Mouse (Mus musculus) CH12.LX (cell line): ENCODE measurements around the gene Rpl36-ps4.

ENCODE experiments used
- CHD1 ChIP-seq: IDR thresholded peaks from 2 replicates; pipeline ENCODE4 v1.6.1; 2012; ENCODE audit warnings: low read depth, low read length, improper control_type of control experiment, inconsistent platforms
- CTCF ChIP-seq, 2 experiments: IDR thresholded peaks in 1 of 2; conservative IDR thresholded peaks in 1 of 2; 2 replicates each; pipeline ENCODE4 v1.5.1; 2011 to 2012; ENCODE audit warnings: low read depth in 2 of 2, low read length in 2 of 2, improper control_type of control experiment in 1 of 2, inconsistent platforms in 1 of 2, mild to moderate bottlenecking in 1 of 2, moderate library complexity in 1 of 2
- EP300 ChIP-seq: IDR thresholded peaks from 2 replicates; pipeline ENCODE4 v1.6.1; 2011; ENCODE audit warnings: low read length, improper control_type of control experiment
- HCFC1 ChIP-seq: IDR thresholded peaks from 2 replicates; pipeline ENCODE4 v1.6.1; 2012; ENCODE audit warnings: low read depth, mild to moderate bottlenecking, inconsistent platforms, low read length, improper control_type of control experiment
- JUND ChIP-seq: conservative IDR thresholded peaks from 2 replicates; pipeline ENCODE4 v1.6.1; 2011; ENCODE audit warnings: low read depth, low read length, improper control_type of control experiment
- MXI1 ChIP-seq: IDR thresholded peaks from 2 replicates; pipeline ENCODE4 v1.6.1; 2011; ENCODE audit warnings: mild to moderate bottlenecking, low read depth, low read length, improper control_type of control experiment
- POLR2A ChIP-seq: IDR thresholded peaks from 2 replicates; pipeline ENCODE4 v1.6.1; 2011; ENCODE audit warnings: low read depth, mild to moderate bottlenecking, improper control_type of control experiment, low read length
- RAD21 ChIP-seq: IDR thresholded peaks from 2 replicates; pipeline ENCODE4 v1.6.1; 2011; ENCODE audit warnings: low read depth, mild to moderate bottlenecking, low read length, improper control_type of control experiment, moderate library complexity
- RCOR1 ChIP-seq: conservative IDR thresholded peaks from 2 replicates; pipeline ENCODE4 v1.6.1; 2012; ENCODE audit warnings: low read depth, mild to moderate bottlenecking, inconsistent platforms, low read length, improper control_type of control experiment
- USF1 ChIP-seq: IDR thresholded peaks from 2 replicates; pipeline ENCODE4 v1.6.1; 2014; ENCODE audit warnings: low read depth, mild to moderate bottlenecking, inconsistent platforms, low read length, improper control_type of control experiment
- ZKSCAN1 ChIP-seq: IDR thresholded peaks from 2 replicates; pipeline ENCODE4 v1.6.1; 2012; ENCODE audit warnings: low read depth, inconsistent platforms, low read length, improper control_type of control experiment, borderline replicate concordance
- ZNF384 ChIP-seq: IDR thresholded peaks from 2 replicates; pipeline ENCODE4 v1.6.1; 2012; ENCODE audit warnings: low read depth, low read length, improper control_type of control experiment, inconsistent platforms

DNA sequence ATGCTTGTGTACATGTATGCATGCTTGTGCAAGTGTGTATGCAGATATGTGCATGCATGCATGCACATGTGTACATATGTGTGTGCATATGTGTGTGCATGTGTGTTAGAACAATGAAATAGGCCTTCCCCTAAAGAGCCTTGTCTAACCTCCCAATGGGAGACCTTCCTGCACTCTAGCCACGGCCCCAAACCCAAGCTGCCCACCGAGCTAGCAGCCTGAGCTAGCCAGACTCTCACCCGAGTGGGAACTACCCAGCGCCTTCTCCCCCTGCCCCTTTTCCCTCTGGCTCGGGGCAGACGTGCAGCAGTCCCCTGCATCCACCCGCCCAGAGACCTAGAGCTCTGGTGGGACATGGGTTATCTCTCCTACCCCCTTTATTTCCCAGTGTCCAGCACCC, 47.3 kb upstream of the Rpl36-ps4 start:
- TF ChIP-seq CTCF (conservative IDR thresholded peaks at IDR 0.05 in 1 of 2, IDR thresholded peaks at IDR 0.05 in 1 of 2; ENCODE audit: low read depth in 2 of 2, low read length in 2 of 2) (no peak), EP300 (no peak), CHD1 (no peak), JUND (no peak), ZNF384 (no peak), USF1 (no peak), MXI1 (no peak), POLR2A (no peak), RCOR1 (no peak), HCFC1 (no peak), ZKSCAN1 (no peak), RAD21 (no peak)
